ENCODE assay signal across 19 mouse cellular contexts in genomic region chr16:22128595-22128994, GRCm38 (mm10). TPM values are rescaled to one million over a fixed set of nuclear protein-coding genes. Genes with fewer than 3 reads are reported as not detected.
"Had no signal": no experiment of that assay in that cellular context is flagged by ENCODE, and none has a peak within 500 bp of the region (broad histone marks: within the 10 kb centered on the region; RNA-seq: fewer than 3 reads in every experiment).

No protein-coding gene starts in this region.

- H3K27ac ChIP-seq: limb, embryonic 12.5 days; limb, embryonic 15.5 days; liver, embryonic 15.5 days; midbrain, embryonic 10.5 days; midbrain, embryonic 13.5 days; neural tube, embryonic 13.5 days had no signal

- H3K4me2 ChIP-seq: limb, embryonic 12.5 days; limb, embryonic 15.5 days; liver, embryonic 11.5 days; liver, embryonic 15.5 days; lung, embryonic 14.5 days; midbrain, embryonic 13.5 days; neural tube, embryonic 13.5 days had no signal

- H3K4me3 ChIP-seq: limb, embryonic 12.5 days; limb, embryonic 15.5 days; liver, embryonic 15.5 days; megakaryocyte, embryonic 14.5 days; midbrain, embryonic 10.5 days; midbrain, embryonic 13.5 days; myocyte; neural tube, embryonic 13.5 days had no signal

- ATAC-seq: midbrain, embryonic 13.5 days; midbrain, embryonic 16.5 days had no signal

- DNase-seq: kidney, adult 18-20 months; kidney, adult 9 months; left cerebral cortex, postnatal 4 days; lung, embryonic 14.5 days; lung, postnatal 10 days; lung, postnatal 36 days; right cerebral cortex, postnatal 4 days; thymus, postnatal 36 days had no signal

- H3K27me3 ChIP-seq: limb, embryonic 12.5 days; limb, embryonic 15.5 days; liver, embryonic 15.5 days; midbrain, embryonic 13.5 days; neural tube, embryonic 13.5 days had no signal

- H3K36me3 ChIP-seq: limb, embryonic 15.5 days; liver, embryonic 15.5 days; midbrain, embryonic 13.5 days; neural tube, embryonic 13.5 days had no signal

- H3K9me3 ChIP-seq: limb, embryonic 12.5 days; limb, embryonic 15.5 days; liver, embryonic 15.5 days; midbrain, embryonic 13.5 days; neural tube, embryonic 13.5 days had no signal

- H3K4me1 ChIP-seq: limb, embryonic 15.5 days; liver, embryonic 15.5 days; midbrain, embryonic 13.5 days had no signal

- H3K9ac ChIP-seq: limb, embryonic 12.5 days; limb, embryonic 15.5 days; liver, embryonic 15.5 days; lung, embryonic 14.5 days; midbrain, embryonic 13.5 days; neural tube, embryonic 13.5 days had no signal

RNA-seq across cellular contexts. Expression of gene Igf2bp2, which starts 34.5 kb away (rescaled TPM):
- total RNA-seq: monocyte, adult 5-6 weeks had no signal
